1 mouse cellular context compared by ENCODE assay signal in the genomic region with DNA sequence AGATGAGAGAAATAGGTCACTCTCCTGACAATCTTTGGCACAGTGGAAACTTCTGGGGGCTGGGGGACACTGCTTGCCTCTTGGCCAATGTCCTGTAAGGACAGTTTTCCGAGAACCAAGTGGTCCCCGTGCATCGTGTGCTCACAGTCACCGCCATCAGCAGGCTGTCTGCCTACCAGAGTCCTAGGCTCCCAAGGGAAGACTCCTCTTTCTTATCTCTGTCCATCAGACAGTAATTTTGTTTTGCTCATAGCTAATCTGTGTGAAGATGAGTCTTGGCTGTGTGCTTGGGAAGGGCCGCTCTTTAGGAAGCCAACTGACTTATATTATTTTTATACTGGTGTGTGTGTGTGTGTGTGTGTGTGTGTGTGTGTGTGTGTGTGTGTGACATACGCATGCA.
TF ChIP-seq lines count a peak whose summit lies in the region.

No protein-coding gene starts in this region.

TF ChIP-seq in MEL, 35 proteins besides CTCF, POLR2A, EP300 and RAD21 (continued from another document):
- TF ChIP-seq NELFE (IDR thresholded peaks at IDR 0.05; ENCODE audit: low read depth, low read length) (no peak), SIN3A (IDR thresholded peaks at IDR 0.05; ENCODE audit: low read length) (no peak)
